17 mouse cellular contexts compared by ENCODE assay signal in the genomic region with DNA sequence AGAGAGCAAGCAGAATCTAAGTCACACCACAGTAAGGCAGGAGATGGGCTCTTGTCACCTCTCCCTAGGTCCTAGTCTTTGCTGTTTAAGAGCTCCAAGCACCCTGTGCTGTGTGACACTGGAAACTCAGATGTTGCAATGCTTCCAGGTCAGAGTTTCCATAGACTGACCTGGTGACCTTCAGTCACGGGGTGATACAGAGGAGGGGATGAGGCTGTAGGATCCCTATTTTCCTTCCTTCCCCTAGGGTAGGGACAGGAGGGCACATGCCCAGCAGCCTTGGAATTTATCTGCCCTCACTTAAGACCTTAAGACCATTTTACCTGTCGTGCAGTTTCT. TPM values are rescaled to one million over a fixed set of nuclear protein-coding genes. Genes with fewer than 3 reads are reported as not detected.
DNase-seq lines count a peak whose midpoint lies in the region; ATAC-seq and TF ChIP-seq lines count a peak whose summit lies in the region.
"Had no signal": no experiment of that assay in that cellular context is flagged by ENCODE, and none has a peak within 500 bp of the region (broad histone marks: within the 10 kb centered on the region; RNA-seq: fewer than 3 reads in every experiment).

No protein-coding gene starts in this region.

- H3K4me1 ChIP-seq in liver, adult 2 months (ENCODE audit: control insufficient read depth, insufficient read depth, low read length), result peaks cover 10% of the 10 kb centered on the region
- H3K4me1 ChIP-seq in bone marrow, adult 2 months (ENCODE audit: control insufficient read depth, insufficient read depth, low read length), result peaks cover 20% of the 10 kb centered on the region
- H3K4me1 ChIP-seq in limb, embryonic 12.5 days (replicated peaks), result peaks cover 48% of the 10 kb centered on the region

- no peak overlapping the region for H3K4me3 ChIP-seq in liver, adult 2 months (ENCODE audit: insufficient read depth, low read depth, low read length)
- H3K4me3 ChIP-seq in bone marrow, adult 2 months (replicated peaks; ENCODE audit: control insufficient read depth, low read depth, low read length), result no peak overlapping the region
- H3K4me3 ChIP-seq in limb, embryonic 12.5 days (replicated peaks), result no peak overlapping the region
- H3K4me3 ChIP-seq: midbrain, embryonic 12.5 days had no signal

- no peak for TF ChIP-seq CTCF in liver, adult 2 months (IDR thresholded peaks at IDR 0.05; ENCODE audit: low read depth, low read length)
- TF ChIP-seq CTCF in bone marrow, adult 2 months (IDR thresholded peaks at IDR 0.05; ENCODE audit: control insufficient read depth, insufficient read depth, low read length), result no peak

- no peaks in the 10 kb centered on the region for H3K79me2 ChIP-seq in liver, adult 2 months (ENCODE audit: control insufficient read depth, insufficient read depth, low read length)

- ATAC-seq in limb, embryonic 12.5 days (ENCODE audit: insufficient number of reproducible peaks, insufficient read depth, low FRiP score, low TSS enrichment, low read depth), result no peak
- ATAC-seq in megakaryocyte progenitor cell, adult 5-6 weeks (replicated peaks; ENCODE audit: poor library complexity), result peak; percentile 5; the same call in 1 of the 2 replicates

- H3K36me3 ChIP-seq in liver, adult 2 months (ENCODE audit: control insufficient read depth, insufficient read depth, low read length), result no peaks in the 10 kb centered on the region
- no peaks in the 10 kb centered on the region for H3K36me3 ChIP-seq in limb, embryonic 12.5 days
- H3K36me3 ChIP-seq: midbrain, embryonic 12.5 days had no signal

- peak; percentile 74 for DNase-seq in liver, adult 2 months (ENCODE audit: extremely low read depth, low read depth, low spot score)
- no peak for DNase-seq in liver
- DNase-seq in thymus, postnatal 14 days, result no peak
- DNase-seq in retina, embryonic 14.5 days (ENCODE audit: low spot score), result no peak
- DNase-seq: cerebellum, adult 18-20 months; layer of hippocampus, adult 9-11 months; lung, postnatal 14 days; spleen, adult 18-20 months had no signal

- no peaks in the 10 kb centered on the region for H3K9me3 ChIP-seq in limb, embryonic 12.5 days
- H3K9me3 ChIP-seq: midbrain, embryonic 12.5 days had no signal

- no peak overlapping the region for H3K4me2 ChIP-seq in limb, embryonic 12.5 days
- H3K4me2 ChIP-seq: midbrain, embryonic 12.5 days had no signal

- no peaks in the 10 kb centered on the region for H3K27me3 ChIP-seq in liver, adult 2 months (ENCODE audit: control insufficient read depth, insufficient read depth, low read length)
- no peaks in the 10 kb centered on the region for H3K27me3 ChIP-seq in limb, embryonic 12.5 days
- H3K27me3 ChIP-seq: midbrain, embryonic 12.5 days; Patski had no signal

- no peak overlapping the region for H3K9ac ChIP-seq in liver, adult 2 months (ENCODE audit: low read depth, low read length)
- H3K9ac ChIP-seq in limb, embryonic 12.5 days (replicated peaks), result no peak overlapping the region
- H3K9ac ChIP-seq: midbrain, embryonic 12.5 days had no signal

- WGBS in liver, adult 2 months, result 40% methylated on average over 2 of the region's 2 CpGs
- 30% methylated on average over 2 of the region's 2 CpGs for WGBS in bone marrow, adult 2 months
- 54% methylated on average over 2 of the region's 2 CpGs for WGBS in limb, embryonic 12.5 days

- TF ChIP-seq POLR2A in liver, adult 2 months (IDR thresholded peaks at IDR 0.05; ENCODE audit: extremely low read depth, insufficient read depth, low read length), result no peak
- TF ChIP-seq POLR2A in bone marrow, adult 2 months (IDR thresholded peaks at IDR 0.05; ENCODE audit: borderline replicate concordance, control insufficient read depth, low read depth, low read length), result no peak

- no peak overlapping the region for H3K27ac ChIP-seq in liver, adult 2 months (replicated peaks; ENCODE audit: insufficient read depth, low read depth, low read length)
- 0 out of 2 replicates have a peak overlapping the region, but pooled peaks have one; percentile 35 for H3K27ac ChIP-seq in bone marrow, adult 2 months (ENCODE audit: control insufficient read depth, insufficient read depth, low read depth, low read length, poor library complexity)
- peak overlapping the region; percentile 75; the same call in 1 of the 2 replicates for H3K27ac ChIP-seq in limb, embryonic 12.5 days
- H3K27ac ChIP-seq: kidney, postnatal 0 days had no signal

RNA-seq across cellular contexts. Expression of gene Eps8l3, which starts 27.4 kb away (rescaled TPM):
- total RNA-seq in liver, adult 2 months (2014; rRNA removed), result under 0.01 TPM in 1 of 2 replicates, not detected in the other
- 0.06 and 0.07 TPM in 2 replicates for polyA plus RNA-seq in liver, adult 2 months (2012; rRNA removed)
- not detected in 2 replicates for polyA plus RNA-seq in bone marrow, adult 2 months (2011; ENCODE audit: insufficient read depth, insufficient read length, low replicate concordance, missing spikeins)
- not detected in 2 replicates for polyA plus RNA-seq in limb, embryonic 12.5 days (2016; fragmentation: Nextera tagmentation; extraction: Ambion mirVana)
- 0.07 and 0.12 TPM in 2 replicates for total RNA-seq in megakaryocyte progenitor cell, adult 5-6 weeks (2015)
- not detected in 2 replicates for total RNA-seq in megakaryocyte progenitor cell, adult 5-6 weeks (2017)
- total RNA-seq: left cerebral cortex, postnatal 25 days had no signal
- polyA plus RNA-seq: brain, embryonic 14.5 days; heart, postnatal 0 days; midbrain, embryonic 12.5 days; Patski had no signal

RNA-seq across cellular contexts. Expression of gene Gstm5, which starts 46.0 kb away (rescaled TPM):
- total RNA-seq in liver, adult 2 months (2014; rRNA removed), result 17.9 and 21.8 TPM in 2 replicates
- polyA plus RNA-seq in liver, adult 2 months (2012; rRNA removed), result 11.4 and 12.5 TPM in 2 replicates
- polyA plus RNA-seq in bone marrow, adult 2 months (2011; ENCODE audit: insufficient read depth, insufficient read length, low replicate concordance, missing spikeins), result 40.9 and 62.6 TPM in 2 replicates
- polyA plus RNA-seq in limb, embryonic 12.5 days (2016; fragmentation: Nextera tagmentation; extraction: Ambion mirVana), result 217 TPM in 2 replicates
- total RNA-seq in megakaryocyte progenitor cell, adult 5-6 weeks (2015), result 38.2 and 61.5 TPM in 2 replicates
- total RNA-seq in megakaryocyte progenitor cell, adult 5-6 weeks (2017), result 23.6 and 30.6 TPM in 2 replicates
